Mouse (Mus musculus) forebrain, postnatal 0 days (tissue): ENCODE measurements at regions not wholly inside any gene's neighbourhood (a gene's known extent, or its start where the extent isn't known, plus 50 kb on each side); places are given as distances from the start of the nearest gene placed in this dataset.

Experiments used
- ATAC-seq: fragments of 200-750 bp; cut with Nextera tagmentation; 2 replicates; pipeline ENCODE4 v1.8.0; 2017; ENCODE audit warnings: mild to moderate bottlenecking, moderate library complexity
- DNase-seq: peaks from one replicate; pipeline ENCODE4 v3.0.0-alpha.2; 2015
- H3K27ac ChIP-seq: fragments of 300-500 bp; sonication (generic); 2 replicates; pipeline ENCODE4 v1.5.1; 2014; ENCODE audit warnings: low read depth, mild to moderate bottlenecking, antibody characterized with exemption, low read length, moderate library complexity, mixed read lengths
- H3K27me3 ChIP-seq: fragments of 300-500 bp; sonication (generic); 2 replicates; pipeline ENCODE4 v1.6.1; 2014; ENCODE audit warnings: mild to moderate bottlenecking, low read length, mixed read lengths; ENCODE audit not compliant: insufficient read depth
- H3K36me3 ChIP-seq: fragments of 300-500 bp; sonication (generic); 2 replicates; pipeline ENCODE4 v1.6.1; 2014; ENCODE audit warnings: mild to moderate bottlenecking, moderate library complexity; ENCODE audit not compliant: insufficient read depth
- H3K4me1 ChIP-seq: fragments of 300-500 bp; sonication (generic); 2 replicates; pipeline ENCODE4 v1.6.1; 2014; ENCODE audit warnings: antibody characterized with exemption; ENCODE audit not compliant: insufficient read depth
- H3K4me2 ChIP-seq: fragments of 300-500 bp; sonication (generic); 2 replicates; pipeline ENCODE4 v1.6.1; 2014; ENCODE audit warnings: low read depth, mild to moderate bottlenecking, moderate library complexity
- H3K4me3 ChIP-seq: fragments of 300-500 bp; sonication (generic); 2 replicates; pipeline ENCODE4 v1.5.1; 2014; ENCODE audit warnings: low read depth, low read length, mixed read lengths
- H3K9ac ChIP-seq: fragments of 300-500 bp; sonication (generic); 2 replicates; pipeline ENCODE4 v1.6.1; 2014; ENCODE audit warnings: mild to moderate bottlenecking
- H3K9me3 ChIP-seq: fragments of 300-500 bp; sonication (generic); 2 replicates; pipeline ENCODE4 v1.6.1; 2016; ENCODE audit warnings: low read length
- CTCF ChIP-seq: sonication (generic); IDR thresholded peaks from 2 replicates; pipeline ENCODE4 v1.5.1; 2016; ENCODE audit warnings: antibody characterized with exemption, control low read depth, low read depth
- WGBS: fragments of 180-500 bp; shearing (Covaris S2); extraction: QIAGEN DNeasy Blood & Tissue Kit; methylation state at CpG from one replicate; pipeline ENCODE4 v1.1.7; 2014; 5-methylcytosine and 5-hydroxymethylcytosine counted together

DNA sequence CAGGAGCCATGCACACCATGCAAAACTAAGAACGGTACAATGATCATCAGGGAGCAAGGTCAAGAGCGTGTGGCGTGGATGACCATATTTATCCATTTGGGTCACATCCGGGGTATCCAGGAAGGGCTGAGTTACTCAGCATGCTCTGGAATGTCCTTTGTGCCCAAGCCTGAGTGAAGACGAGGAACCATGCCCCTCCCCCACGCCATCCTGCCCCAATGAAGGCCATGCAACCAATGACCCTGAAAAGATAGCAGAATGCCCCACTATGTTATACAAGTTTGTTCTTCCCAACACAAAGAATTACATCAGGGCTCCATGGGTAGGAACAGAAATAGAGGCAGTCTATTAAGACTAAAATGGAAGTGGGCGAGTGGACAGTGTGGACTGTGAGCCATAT lies 375.8 kb downstream of the Tbc1d22a start:
- no peaks in the 10 kb centered on the region for H3K27me3 ChIP-seq
- no peak overlapping the region for H3K9ac ChIP-seq
- TF ChIP-seq CTCF: no peak
- H3K27ac ChIP-seq: no peak overlapping the region
- H3K9me3 ChIP-seq: no peaks in the 10 kb centered on the region
- no peaks in the 10 kb centered on the region for H3K36me3 ChIP-seq
- H3K4me2 ChIP-seq: no peak overlapping the region
- WGBS: 83% methylated on average over 7 of the region's 7 CpGs
- H3K4me1 ChIP-seq: no peaks in the 10 kb centered on the region
- DNase-seq: no peak
- ATAC-seq: no peak
- H3K4me3 ChIP-seq: no peak overlapping the region

DNA sequence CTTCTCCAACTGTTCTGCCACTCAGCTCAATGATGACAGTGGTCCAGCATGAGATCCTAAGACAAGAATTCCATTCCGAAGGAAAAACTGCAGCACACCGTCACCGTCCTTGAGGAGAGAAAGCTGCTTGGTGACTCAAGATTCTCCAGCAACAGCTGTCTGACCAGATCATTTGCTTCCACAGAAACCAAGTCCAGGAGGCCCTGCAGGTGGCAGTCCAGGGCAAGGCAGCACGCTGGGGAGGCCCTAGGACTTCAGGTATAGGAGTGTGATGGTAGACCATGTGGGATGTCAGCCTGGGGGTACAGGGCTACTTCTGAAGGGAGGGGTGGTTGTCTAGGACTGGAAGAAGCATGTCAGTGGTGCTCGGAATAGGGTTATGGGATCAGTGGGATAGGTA lies 376.6 kb downstream of the Tbc1d22a start:
- no peaks in the 10 kb centered on the region for H3K9me3 ChIP-seq
- H3K4me3 ChIP-seq: no peak overlapping the region
- WGBS: 87% methylated on average over 5 of the region's 5 CpGs
- H3K4me2 ChIP-seq: no peak overlapping the region
- no peak overlapping the region for H3K27ac ChIP-seq
- H3K9ac ChIP-seq: no peak overlapping the region
- ATAC-seq: no peak
- peak; percentile 33 for TF ChIP-seq CTCF
- DNase-seq: no peak
- H3K4me1 ChIP-seq: no peaks in the 10 kb centered on the region
- H3K36me3 ChIP-seq: no peaks in the 10 kb centered on the region
- H3K27me3 ChIP-seq: no peaks in the 10 kb centered on the region

DNA sequence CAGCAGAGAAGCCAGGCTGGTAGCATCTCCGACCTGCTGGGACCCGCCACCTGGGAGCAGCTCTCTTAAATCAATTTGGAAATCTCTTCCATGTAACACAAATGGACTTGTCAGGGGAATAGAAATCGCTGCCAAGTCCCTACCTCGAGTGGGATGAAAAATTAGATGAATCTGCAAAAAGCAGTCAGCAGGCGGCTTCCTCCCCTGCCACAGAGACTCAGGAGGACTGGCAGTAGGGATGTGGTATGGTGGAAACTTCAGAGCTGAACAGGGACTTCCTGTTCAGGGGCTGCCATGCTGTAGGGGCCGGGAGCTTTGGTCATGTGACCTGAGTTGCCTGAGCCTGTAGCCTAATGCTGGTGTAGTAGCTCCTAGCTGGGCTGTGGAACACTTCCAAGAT lies 379.1 kb downstream of the Tbc1d22a start:
- DNase-seq (peak; percentile 51), ATAC-seq (no peak)
- H3K4me2 ChIP-seq: no peak overlapping the region
- no peak overlapping the region for H3K4me3 ChIP-seq
- H3K36me3 ChIP-seq: no peaks in the 10 kb centered on the region
- no peaks in the 10 kb centered on the region for H3K4me1 ChIP-seq
- no peaks in the 10 kb centered on the region for H3K27me3 ChIP-seq
- H3K9ac ChIP-seq: no peak overlapping the region
- WGBS: 49% methylated on average over 6 of the region's 6 CpGs
- H3K27ac ChIP-seq: no peak overlapping the region
- H3K9me3 ChIP-seq: no peaks in the 10 kb centered on the region
- TF ChIP-seq CTCF: peak; percentile 20; the same call in 1 of the 2 replicates

DNA sequence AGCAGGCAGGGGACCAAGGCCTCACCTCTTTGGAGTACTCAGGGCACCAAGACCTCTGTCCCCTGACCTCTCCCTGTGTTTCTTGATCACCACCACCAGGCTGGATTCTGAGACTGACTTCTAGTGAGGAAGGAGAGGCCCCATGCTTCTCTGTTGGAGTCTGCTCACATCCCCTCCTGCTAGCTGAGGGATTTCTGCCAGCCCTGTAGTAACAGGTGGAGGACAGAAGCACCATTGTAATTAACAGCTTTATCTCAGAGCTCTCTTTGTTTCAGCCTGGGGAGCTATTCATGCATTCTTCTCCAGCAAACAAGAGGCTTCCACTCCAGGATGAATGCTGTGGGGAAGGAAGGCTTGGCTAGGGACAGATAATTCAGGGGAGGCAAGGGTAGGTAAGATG lies 392.2 kb downstream of the Tbc1d22a start:
- Histone ChIP-seq H3K4me1 (no peaks in the 10 kb centered on the region), H3K36me3 (no peaks in the 10 kb centered on the region), H3K27ac (no peak overlapping the region), H3K27me3 (no peaks in the 10 kb centered on the region), H3K4me2 (no peak overlapping the region), H3K9me3 (no peaks in the 10 kb centered on the region), H3K9ac (no peak overlapping the region), H3K4me3 (no peak overlapping the region)
- DNase-seq (no peak), ATAC-seq (no peak)
- no peak for TF ChIP-seq CTCF

DNA sequence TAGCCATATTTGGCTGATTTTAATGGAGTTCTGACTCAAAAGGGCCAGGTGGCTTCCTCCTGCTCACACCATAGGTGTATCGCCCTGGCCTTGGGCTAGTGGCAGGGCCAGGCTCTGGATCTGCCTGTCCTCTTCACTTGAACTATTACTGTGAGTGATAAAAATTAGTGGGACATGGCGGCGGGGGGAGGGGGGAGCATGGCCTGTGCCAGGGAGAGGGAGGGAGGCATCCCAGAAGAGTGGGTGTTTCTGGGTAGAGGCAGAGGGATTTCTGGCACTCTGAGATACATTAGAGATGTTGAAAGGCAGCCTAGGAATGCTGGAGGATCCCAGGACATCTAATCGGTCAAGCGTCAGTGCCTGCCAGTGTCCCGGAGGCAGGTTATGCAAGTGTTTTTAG lies 395.4 kb downstream of the Tbc1d22a start:
- no peak overlapping the region for H3K27ac ChIP-seq
- no peaks in the 10 kb centered on the region for H3K4me1 ChIP-seq
- H3K27me3 ChIP-seq: no peaks in the 10 kb centered on the region
- no peak overlapping the region for H3K4me3 ChIP-seq
- no peaks in the 10 kb centered on the region for H3K9me3 ChIP-seq
- no peak overlapping the region for H3K9ac ChIP-seq
- DNase-seq: no peak
- 92% methylated on average over 6 of the region's 6 CpGs for WGBS
- H3K36me3 ChIP-seq: no peaks in the 10 kb centered on the region
- ATAC-seq: no peak
- H3K4me2 ChIP-seq: no peak overlapping the region
- no peak for TF ChIP-seq CTCF

DNA sequence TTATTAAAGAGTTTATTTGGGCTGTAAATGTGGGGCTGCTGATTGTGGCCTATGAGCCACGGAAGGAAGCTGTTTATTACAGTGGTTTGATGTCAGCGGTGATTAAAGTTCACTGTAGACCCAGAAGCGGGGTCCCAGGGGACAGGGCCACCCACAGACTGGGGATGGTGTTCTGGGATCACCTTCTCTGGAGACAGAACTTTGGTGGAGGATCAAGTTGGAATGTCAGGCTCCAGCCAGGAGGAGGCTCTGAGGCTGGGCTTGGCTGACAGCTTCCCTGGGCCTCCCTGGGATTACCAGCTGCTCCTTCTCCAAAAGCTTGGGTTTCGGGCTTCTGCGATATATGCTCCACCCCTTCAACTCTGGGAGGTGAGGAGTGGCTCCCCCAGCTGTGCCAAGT lies 417.1 kb downstream of the Tbc1d22a start:
- Histone ChIP-seq H3K9ac (no peak overlapping the region), H3K4me2 (no peak overlapping the region), H3K4me3 (no peak overlapping the region), H3K9me3 (no peaks in the 10 kb centered on the region), H3K4me1 (no peaks in the 10 kb centered on the region), H3K27me3 (no peaks in the 10 kb centered on the region), H3K36me3 (no peaks in the 10 kb centered on the region), H3K27ac (no peak overlapping the region)
- ATAC-seq (no peak), DNase-seq (no peak)
- WGBS: 80% methylated on average over 5 of the region's 5 CpGs
- no peak for TF ChIP-seq CTCF

DNA sequence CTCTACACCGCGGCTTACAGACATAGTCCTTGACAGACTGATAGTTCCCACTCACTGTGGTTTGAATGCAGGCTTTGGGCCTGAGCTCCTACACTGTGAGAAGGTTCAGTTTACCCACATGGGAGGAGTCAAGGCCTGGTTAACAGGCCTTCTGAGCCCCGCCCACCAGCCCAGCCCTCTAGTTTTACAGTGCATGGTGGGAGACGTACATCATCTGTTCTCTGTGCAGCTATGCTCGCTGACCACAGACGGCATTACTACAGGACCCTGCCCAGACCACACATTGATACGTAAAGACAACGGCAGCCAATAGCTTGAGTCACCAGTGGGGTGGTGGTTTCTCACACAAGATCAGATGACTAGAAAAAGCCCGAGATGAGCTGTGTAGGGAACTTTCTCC lies 431.0 kb downstream of the Tbc1d22a start:
- ATAC-seq (no peak), DNase-seq (no peak)
- no peaks in the 10 kb centered on the region for H3K36me3 ChIP-seq
- no peaks in the 10 kb centered on the region for H3K9me3 ChIP-seq
- H3K27me3 ChIP-seq: no peaks in the 10 kb centered on the region
- no peak overlapping the region for H3K4me2 ChIP-seq
- WGBS: 88% methylated on average over 9 of the region's 9 CpGs
- no peak overlapping the region for H3K9ac ChIP-seq
- H3K27ac ChIP-seq: no peak overlapping the region
- TF ChIP-seq CTCF: no peak
- H3K4me1 ChIP-seq: no peaks in the 10 kb centered on the region
- H3K4me3 ChIP-seq: no peak overlapping the region

DNA sequence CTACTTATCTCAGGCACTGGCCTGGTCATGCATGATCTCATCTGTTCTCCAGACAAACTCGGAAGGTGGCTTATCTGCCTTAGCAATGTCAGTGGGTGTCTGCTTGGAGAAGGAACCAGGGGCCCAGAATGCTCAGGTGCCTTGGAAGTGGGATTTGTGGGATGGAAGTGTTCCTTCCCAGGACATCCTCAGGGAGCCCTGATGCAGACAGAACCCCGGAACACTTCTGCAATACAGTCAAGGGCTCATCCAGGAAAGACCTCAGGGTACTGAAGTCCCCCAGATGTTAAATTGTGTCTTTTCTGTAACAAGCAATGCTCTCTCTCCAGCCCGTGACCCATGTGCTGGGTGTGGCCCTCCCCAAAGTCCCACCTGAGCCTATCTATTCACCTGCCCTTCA lies 433.9 kb downstream of the Tbc1d22a start:
- H3K9ac ChIP-seq: no peak overlapping the region
- DNase-seq (no peak), ATAC-seq (no peak)
- 0 out of 2 replicates have a peak, but pooled peaks cover 4% of the 10 kb centered on the region for H3K9me3 ChIP-seq
- WGBS: 91% methylated on average over 3 of the region's 3 CpGs
- H3K4me3 ChIP-seq: no peak overlapping the region
- no peak overlapping the region for H3K4me2 ChIP-seq
- H3K4me1 ChIP-seq: no peaks in the 10 kb centered on the region
- no peak overlapping the region for H3K27ac ChIP-seq
- no peak for TF ChIP-seq CTCF
- H3K36me3 ChIP-seq: no peaks in the 10 kb centered on the region
- no peaks in the 10 kb centered on the region for H3K27me3 ChIP-seq
